In the genomic region with DNA sequence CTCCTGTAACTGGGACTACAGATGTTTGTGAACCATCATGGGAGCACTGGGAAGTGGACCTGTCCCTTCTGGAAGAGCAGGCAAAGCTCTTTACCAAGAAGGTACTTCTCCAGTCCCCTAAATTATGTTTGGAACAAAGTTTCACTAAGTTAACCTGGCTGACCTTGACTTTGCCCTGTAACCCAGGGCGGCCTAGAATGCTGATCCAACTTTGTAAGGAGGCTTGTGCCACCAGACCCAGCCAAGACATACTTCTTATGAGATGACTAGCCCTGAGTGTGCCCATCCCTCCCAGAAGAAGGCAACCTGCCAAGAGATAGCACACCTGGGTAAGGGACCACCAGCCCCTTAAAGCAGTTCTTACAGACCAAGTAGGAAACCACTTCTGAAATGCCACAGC, we compare ENCODE assay signal across 24 mouse cellular contexts. TPM values are rescaled to one million over a fixed set of nuclear protein-coding genes. Genes with fewer than 3 reads are reported as not detected.
A peak's percentile ranks its signal among the peaks of the same experiment; 100 is the strongest.
DNase-seq lines count a peak whose midpoint lies in the region; ATAC-seq and TF ChIP-seq lines count a peak whose summit lies in the region.
"Had no signal": no experiment of that assay in that cellular context is flagged by ENCODE, and none has a peak within 500 bp of the region (broad histone marks: within the 10 kb centered on the region; RNA-seq: fewer than 3 reads in every experiment).

No protein-coding gene starts in this region.

- peaks cover 35 to 60% of the 10 kb centered on the region in 2 experiments for H3K4me1 ChIP-seq in heart, embryonic 14.5 days (ENCODE audit: control insufficient read depth in 2 of 2, insufficient read depth in 2 of 2, low read length in 2 of 2)
- H3K4me1 ChIP-seq in heart, postnatal 0 days (ENCODE audit: control insufficient read depth, insufficient read depth), result peaks cover 50% of the 10 kb centered on the region
- no peaks in the 10 kb centered on the region for H3K4me1 ChIP-seq in midbrain, embryonic 11.5 days (ENCODE audit: control insufficient read depth, insufficient read depth, low read length)
- no peaks in the 10 kb centered on the region for H3K4me1 ChIP-seq in midbrain, embryonic 14.5 days (ENCODE audit: control insufficient read depth, insufficient read depth, low read length)
- H3K4me1 ChIP-seq: embryonic facial prominence, embryonic 12.5 days; embryonic facial prominence, embryonic 15.5 days; hindbrain, embryonic 12.5 days; hindbrain, embryonic 15.5 days had no signal

- H3K4me3 ChIP-seq in heart, embryonic 14.5 days (ENCODE audit: control insufficient read depth in 1 of 2, insufficient read depth in 1 of 2, low read depth in 1 of 2, low read length in 2 of 2), result no peak overlapping the region
- H3K4me3 ChIP-seq in heart, postnatal 0 days (ENCODE audit: low read depth, low read length), result no peak overlapping the region
- H3K4me3 ChIP-seq in midbrain, embryonic 11.5 days (ENCODE audit: low read depth, low read length), result no peak overlapping the region
- H3K4me3 ChIP-seq in midbrain, embryonic 14.5 days (replicated peaks; ENCODE audit: low read depth, low read length), result no peak overlapping the region
- H3K4me3 ChIP-seq: embryonic facial prominence, embryonic 12.5 days; embryonic facial prominence, embryonic 15.5 days; gastrocnemius, adult 2 months; hindbrain, embryonic 12.5 days; hindbrain, embryonic 15.5 days had no signal

- intact Hi-C loops in heart, postnatal 36 days (cut with DNase I), result no loop called here
- intact Hi-C loops in heart, postnatal 25 days (cut with DNase I), result no loop called here

- peaks cover 8% of the 10 kb centered on the region; the same call in 1 of the 2 replicates for H3K36me3 ChIP-seq in heart, embryonic 14.5 days (ENCODE audit: control insufficient read depth, insufficient read depth, low read length)
- no peaks in the 10 kb centered on the region for H3K36me3 ChIP-seq in heart, postnatal 0 days (replicated peaks; ENCODE audit: control insufficient read depth, insufficient read depth, low read length)
- no peaks in the 10 kb centered on the region for H3K36me3 ChIP-seq in midbrain, embryonic 11.5 days (ENCODE audit: control insufficient read depth, insufficient read depth, low read length)
- H3K36me3 ChIP-seq in midbrain, embryonic 14.5 days (ENCODE audit: control insufficient read depth, insufficient read depth, low read length), result no peaks in the 10 kb centered on the region
- H3K36me3 ChIP-seq: embryonic facial prominence, embryonic 12.5 days; embryonic facial prominence, embryonic 15.5 days; hindbrain, embryonic 12.5 days; hindbrain, embryonic 15.5 days had no signal

- no peaks in the 10 kb centered on the region for H3K27me3 ChIP-seq in heart, embryonic 14.5 days (ENCODE audit: control insufficient read depth, insufficient read depth, low read length)
- H3K27me3 ChIP-seq in heart, postnatal 0 days (ENCODE audit: control insufficient read depth, insufficient read depth, low read length), result no peaks in the 10 kb centered on the region
- no peaks in the 10 kb centered on the region for H3K27me3 ChIP-seq in midbrain, embryonic 11.5 days (ENCODE audit: control insufficient read depth, insufficient read depth, low read length)
- no peaks in the 10 kb centered on the region for H3K27me3 ChIP-seq in midbrain, embryonic 14.5 days (ENCODE audit: control insufficient read depth, insufficient read depth, low read length)
- H3K27me3 ChIP-seq: embryonic facial prominence, embryonic 12.5 days; embryonic facial prominence, embryonic 15.5 days; hindbrain, embryonic 12.5 days; hindbrain, embryonic 15.5 days had no signal

- no peaks in the 10 kb centered on the region for H3K9me3 ChIP-seq in heart, embryonic 14.5 days (ENCODE audit: control insufficient read depth, low read length)
- H3K9me3 ChIP-seq in heart, postnatal 0 days (replicated peaks; ENCODE audit: control insufficient read depth, low read length), result no peaks in the 10 kb centered on the region
- H3K9me3 ChIP-seq in midbrain, embryonic 11.5 days (ENCODE audit: control insufficient read depth, low read length), result no peaks in the 10 kb centered on the region
- no peaks in the 10 kb centered on the region for H3K9me3 ChIP-seq in midbrain, embryonic 14.5 days (ENCODE audit: control insufficient read depth, low read length)
- H3K9me3 ChIP-seq: embryonic facial prominence, embryonic 12.5 days; embryonic facial prominence, embryonic 15.5 days; hindbrain, embryonic 12.5 days; hindbrain, embryonic 15.5 days had no signal

- H3K9ac ChIP-seq in heart, embryonic 14.5 days (ENCODE audit: low read length), result no peak overlapping the region
- no peak overlapping the region for H3K9ac ChIP-seq in heart, postnatal 0 days (replicated peaks; ENCODE audit: low read depth, low read length)
- H3K9ac ChIP-seq in midbrain, embryonic 11.5 days (ENCODE audit: low read length), result no peak overlapping the region
- H3K9ac ChIP-seq in midbrain, embryonic 14.5 days (replicated peaks; ENCODE audit: low read length), result no peak overlapping the region
- H3K9ac ChIP-seq: embryonic facial prominence, embryonic 12.5 days; embryonic facial prominence, embryonic 15.5 days; forebrain, postnatal 0 days; hindbrain, embryonic 12.5 days; hindbrain, embryonic 15.5 days had no signal

- TF ChIP-seq CTCF in heart, postnatal 0 days (IDR thresholded peaks at IDR 0.05; ENCODE audit: low read depth), result no peak

- no peak for TF ChIP-seq EP300 in heart, postnatal 0 days (IDR thresholded peaks at IDR 0.05; ENCODE audit: low read depth)

- H3K4me2 ChIP-seq in heart, embryonic 14.5 days (ENCODE audit: low read length), result no peak overlapping the region
- H3K4me2 ChIP-seq in heart, postnatal 0 days (ENCODE audit: low read depth, low read length), result no peak overlapping the region
- H3K4me2 ChIP-seq in midbrain, embryonic 11.5 days, result no peak overlapping the region
- H3K4me2 ChIP-seq in midbrain, embryonic 14.5 days (ENCODE audit: low read length), result no peak overlapping the region
- H3K4me2 ChIP-seq: embryonic facial prominence, embryonic 12.5 days; embryonic facial prominence, embryonic 15.5 days; heart, embryonic 11.5 days; hindbrain, embryonic 12.5 days; hindbrain, embryonic 15.5 days had no signal

- DNase-seq in heart, postnatal 36 days, result no peak
- DNase-seq in heart, postnatal 0 days (ENCODE audit: low spot score), result no peak
- DNase-seq in heart, postnatal 25 days (ENCODE audit: low spot score), result no peak
- DNase-seq in midbrain, embryonic 11.5 days (ENCODE audit: low spot score, missing footprints), result peak; percentile 66
- DNase-seq in midbrain, embryonic 14.5 days, result no peak
- DNase-seq: adrenal gland, adult 2 months; adrenal gland, postnatal 14 days; cerebellum, adult 11 months; cerebellum, adult 2 months; cerebellum, adult 9-11 months; cerebellum, postnatal 25 days; forebrain, postnatal 0 days; gastrocnemius, adult 2 months; gastrocnemius, postnatal 14 days; heart, adult 11 months had no signal

- no peak for ATAC-seq in heart, embryonic 14.5 days (ENCODE audit: insufficient number of reproducible peaks, insufficient read depth, low FRiP score, low read depth)
- ATAC-seq in heart, postnatal 0 days (ENCODE audit: insufficient read depth, low read depth), result no peak
- no peak for ATAC-seq in midbrain, embryonic 11.5 days (ENCODE audit: low FRiP score)
- ATAC-seq in midbrain, embryonic 14.5 days (ENCODE audit: low FRiP score, low TSS enrichment), result no peak
- ATAC-seq: CD4-positive, CD25-positive, alpha-beta regulatory T cell, adult 4 months; forebrain, embryonic 14.5 days; forebrain, postnatal 0 days; intestine, postnatal 0 days had no signal

- peak overlapping the region; percentile 46 to 94; a peak in 3 of 4 replicates for H3K27ac ChIP-seq in heart, embryonic 14.5 days (replicated peaks in 1 of 2; ENCODE audit: control insufficient read depth in 1 of 2, insufficient read depth in 1 of 2, low read depth in 2 of 2, low read length in 2 of 2)
- H3K27ac ChIP-seq in heart, postnatal 0 days (ENCODE audit: low read depth), result peak overlapping the region; percentile 56
- no peak overlapping the region for H3K27ac ChIP-seq in midbrain, embryonic 11.5 days (ENCODE audit: low read depth, low read length)
- no peak overlapping the region for H3K27ac ChIP-seq in midbrain, embryonic 14.5 days (replicated peaks; ENCODE audit: low read depth, low read length)
- H3K27ac ChIP-seq: embryonic facial prominence, embryonic 12.5 days; embryonic facial prominence, embryonic 15.5 days; gastrocnemius, adult 2 months; hindbrain, embryonic 12.5 days; hindbrain, embryonic 15.5 days had no signal

- WGBS in heart, embryonic 14.5 days, result 100% methylated on average over 1 of the region's 1 CpGs
- WGBS in heart, postnatal 0 days, result 89% methylated on average over 1 of the region's 1 CpGs
- 78% methylated on average over 1 of the region's 1 CpGs for WGBS in midbrain, embryonic 11.5 days
- 85% methylated on average over 1 of the region's 1 CpGs for WGBS in midbrain, embryonic 14.5 days

RNA-seq across cellular contexts. Expression of a gene that starts 15.6 kb away (rescaled TPM):
- polyA plus RNA-seq in heart, embryonic 14.5 days (2014; fragmentation: Nextera tagmentation; extraction: Ambion mirVana), result 36.5 and 42.2 TPM in 2 replicates
- total RNA-seq in heart, postnatal 36 days (2021), result 10 to 100 TPM; 65.0 to 67.0 TPM
- 86.7 and 91.3 TPM in 2 replicates for total RNA-seq in heart, postnatal 0 days (2014; rRNA removed; ENCODE audit: low replicate concordance)
- 35.3 and 38.2 TPM in 2 replicates for polyA plus RNA-seq in heart, postnatal 0 days (2015; fragmentation: Nextera tagmentation; extraction: Ambion mirVana)
- 10 to 100 TPM; 59.9 to 68.6 TPM for total RNA-seq in heart, postnatal 25 days (2021)
- 4.2 and 4.7 TPM in 2 replicates for polyA plus RNA-seq in midbrain, embryonic 11.5 days (2014; fragmentation: Nextera tagmentation; extraction: Ambion mirVana)
- 15.0 and 15.7 TPM in 2 replicates for polyA plus RNA-seq in midbrain, embryonic 14.5 days (2014; fragmentation: Nextera tagmentation; extraction: Ambion mirVana)

RNA-seq across cellular contexts. Expression of a gene that starts 25.7 kb away (rescaled TPM):
- 2.7 and 3.1 TPM in 2 replicates for polyA plus RNA-seq in heart, embryonic 14.5 days (2014; fragmentation: Nextera tagmentation; extraction: Ambion mirVana)
- 1 to 10 TPM; 3.4 to 4.1 TPM for total RNA-seq in heart, postnatal 36 days (2021)
- 4.8 and 9.5 TPM in 2 replicates for total RNA-seq in heart, postnatal 0 days (2014; rRNA removed; ENCODE audit: low replicate concordance)
- polyA plus RNA-seq in heart, postnatal 0 days (2015; fragmentation: Nextera tagmentation; extraction: Ambion mirVana), result 2.2 and 2.7 TPM in 2 replicates
- total RNA-seq in heart, postnatal 25 days (2021), result 1 to 10 TPM; 4.6 to 4.8 TPM
- 5.7 and 6.2 TPM in 2 replicates for polyA plus RNA-seq in midbrain, embryonic 11.5 days (2014; fragmentation: Nextera tagmentation; extraction: Ambion mirVana)
- polyA plus RNA-seq in midbrain, embryonic 14.5 days (2014; fragmentation: Nextera tagmentation; extraction: Ambion mirVana), result 15.6 and 24.0 TPM in 2 replicates

Comparison
In these comparisons a context has a peak if more than half of its experiments do, and no peak if none do; other contexts are left out.
1. H3K27ac ChIP-seq: peak in heart, embryonic 14.5 days (2 of 2) and heart, postnatal 0 days (single experiment); none in midbrain, embryonic 11.5 days (single experiment) and midbrain, embryonic 14.5 days (single experiment).